Mouse (Mus musculus): ENCODE results near the gene Rpa3.

GRCm38 (mm10) chr6:8275098-8275497 lies 16.1 kb upstream of the Rpa3 start:
- TF ChIP-seq CTCF (conservative IDR thresholded peaks at IDR 0.05; ENCODE audit: low read length) (peak; percentile 37), NANOG (IDR thresholded peaks at IDR 0.05; ENCODE audit: borderline replicate concordance, low read length) (no peak), POU5F1 (IDR thresholded peaks at IDR 0.05; ENCODE audit: borderline replicate concordance, low read length) (no peak)

Data from E14TG2a.4 (cell line).